Mouse (Mus musculus): Measurements from ENCODE around the gene Man1a2.

Gene Man1a2

DNA sequence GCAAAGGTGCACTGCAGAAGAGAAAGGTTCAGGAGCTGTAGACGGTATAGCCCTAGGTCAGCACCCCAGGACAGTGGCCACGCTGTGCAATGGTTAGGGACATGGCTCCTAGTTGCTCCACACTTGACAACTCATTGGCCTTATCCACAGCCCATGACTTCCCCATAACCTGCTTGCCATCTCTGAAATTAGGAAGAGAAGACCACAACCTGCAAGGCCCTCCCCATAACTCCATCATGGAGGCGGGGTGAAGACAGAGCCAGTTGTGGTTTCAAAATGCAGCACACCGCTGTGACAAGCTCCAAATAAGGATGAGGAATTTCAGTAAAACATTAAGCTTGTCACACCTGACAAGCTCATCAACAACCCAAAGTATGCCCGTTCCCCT lies 169.6 kb downstream of the Man1a2 start:
- ATAC-seq (ENCODE audit: insufficient number of reproducible peaks, low FRiP score, low TSS enrichment): no peak

GRCm38 (mm10) chr3:100515093-100515753 lies 170.1 kb downstream of the Man1a2 start:
- ATAC-seq (ENCODE audit: insufficient number of reproducible peaks, low FRiP score, low TSS enrichment): no peak

Measured in cerebellum, adult (tissue).